Mouse (Mus musculus): ENCODE results near the gene Nxnl2.

The Nxnl2 gene

GRCm38 (mm10) chr13:51178932-51179331, 8.1 kb downstream of the Nxnl2 start:
- peak; percentile 26 for DNase-seq (ENCODE audit: low read depth, low spot score)

DNA sequence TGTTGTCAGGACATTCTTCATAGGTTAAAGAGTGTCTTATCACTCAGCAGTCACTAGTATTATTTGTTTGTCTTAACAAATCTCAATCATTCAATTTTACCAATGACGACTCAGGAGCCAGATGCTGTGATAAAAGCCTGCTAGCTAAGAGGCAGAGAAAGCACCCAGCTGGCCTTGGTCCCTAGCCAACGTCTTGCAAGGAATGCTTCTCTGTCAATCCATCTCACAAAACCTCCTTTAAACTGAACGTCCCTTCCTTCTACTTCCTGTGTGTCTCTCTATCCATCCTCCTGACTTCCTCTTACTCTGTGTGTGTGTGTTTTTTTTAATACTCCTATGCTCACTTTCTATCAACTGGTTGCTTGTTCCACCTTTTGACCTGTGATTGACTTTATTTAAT, 8.5 kb downstream of the Nxnl2 start:
- no peak for DNase-seq (ENCODE audit: low read depth, low spot score)

DNA sequence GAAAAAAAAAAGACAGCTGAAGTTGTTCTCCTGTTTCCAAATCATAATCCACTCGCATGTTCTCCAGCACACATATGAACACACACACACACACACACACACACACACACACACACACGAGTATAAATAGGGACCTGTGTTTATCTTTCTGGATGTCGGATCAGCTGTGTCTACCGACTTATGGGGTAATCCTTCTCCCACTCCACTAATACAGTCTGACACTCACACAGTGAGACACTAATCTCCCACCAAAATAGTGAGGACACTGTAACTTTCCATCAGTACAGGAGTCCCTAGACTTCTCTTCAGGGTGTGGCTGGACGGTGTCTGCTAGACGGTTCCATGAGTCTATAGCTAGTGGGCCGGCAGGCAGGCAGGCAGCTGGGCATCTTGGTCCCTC, 11.4 kb downstream of the Nxnl2 start:
- no peak for DNase-seq (ENCODE audit: low read depth, low spot score)

GRCm38 (mm10) chr13:51184896-51185295, 14.1 kb downstream of the Nxnl2 start:
- DNase-seq (ENCODE audit: low read depth, low spot score), result no peak

- no peak for DNase-seq (ENCODE audit: low read depth, low spot score)
Observed at GRCm38 (mm10) chr13:51190336-51190735, 19.5 kb downstream of the Nxnl2 start.

DNA sequence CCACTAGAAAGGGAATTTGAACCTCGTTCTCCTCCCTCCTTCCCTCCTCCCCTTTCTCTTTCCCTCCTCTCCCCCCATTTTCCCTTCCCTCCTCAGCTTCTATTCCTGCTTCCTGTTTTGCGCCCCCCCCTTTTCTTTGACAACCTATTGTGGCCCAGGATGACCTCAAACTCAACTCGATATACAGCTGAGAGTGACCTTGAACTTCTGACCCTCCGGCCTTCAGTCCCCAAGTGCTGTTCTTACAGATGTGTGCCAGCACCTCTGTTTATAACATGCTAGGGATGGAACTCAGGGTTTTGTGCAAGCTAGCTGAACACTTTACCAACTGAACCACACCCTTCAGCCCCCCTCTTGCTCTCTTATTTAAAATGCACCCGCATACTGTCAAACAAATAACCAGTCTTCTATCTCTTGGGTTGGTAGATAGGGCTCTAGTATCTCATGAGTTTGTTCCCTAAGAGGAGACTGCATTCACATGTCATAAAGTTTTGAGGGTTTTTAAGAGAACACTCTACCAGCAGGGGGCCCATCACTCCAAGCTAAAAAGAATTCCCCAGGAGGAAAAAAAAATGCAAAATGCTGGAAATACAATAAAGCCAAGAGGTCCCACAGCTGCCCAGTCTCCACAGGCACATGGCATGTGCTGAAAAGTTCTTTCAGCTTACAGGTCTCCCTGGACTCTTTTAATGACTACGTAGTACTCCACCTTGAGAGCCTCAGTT, 20.8 kb downstream of the Nxnl2 start:
- DNase-seq (ENCODE audit: low read depth, low spot score), result peak; percentile 25

DNA sequence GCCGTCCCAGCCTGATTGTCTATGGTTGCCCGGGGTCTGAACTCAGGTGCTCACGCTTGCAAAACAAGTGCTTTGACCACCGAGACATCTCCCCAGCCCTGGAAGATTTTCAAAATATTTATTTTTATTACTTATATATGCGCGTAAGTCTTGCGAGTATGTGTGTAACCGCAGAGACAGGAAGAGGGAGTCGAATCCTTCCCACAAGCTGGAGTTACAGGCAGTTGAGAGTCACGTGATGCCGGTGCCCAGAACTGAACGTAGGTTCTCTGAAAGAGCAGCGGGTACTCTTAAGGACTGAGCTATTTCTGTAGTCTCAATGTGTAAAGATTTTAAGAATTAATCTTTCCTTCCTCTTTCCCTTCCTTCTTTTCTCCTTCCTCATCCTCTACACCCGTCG, 23.1 kb downstream of the Nxnl2 start:
- DNase-seq (ENCODE audit: low read depth, low spot score), result no peak

GRCm38 (mm10) chr13:51197699-51198098, 26.9 kb downstream of the Nxnl2 start:
- no peak for DNase-seq (ENCODE audit: low read depth, low spot score)

DNA sequence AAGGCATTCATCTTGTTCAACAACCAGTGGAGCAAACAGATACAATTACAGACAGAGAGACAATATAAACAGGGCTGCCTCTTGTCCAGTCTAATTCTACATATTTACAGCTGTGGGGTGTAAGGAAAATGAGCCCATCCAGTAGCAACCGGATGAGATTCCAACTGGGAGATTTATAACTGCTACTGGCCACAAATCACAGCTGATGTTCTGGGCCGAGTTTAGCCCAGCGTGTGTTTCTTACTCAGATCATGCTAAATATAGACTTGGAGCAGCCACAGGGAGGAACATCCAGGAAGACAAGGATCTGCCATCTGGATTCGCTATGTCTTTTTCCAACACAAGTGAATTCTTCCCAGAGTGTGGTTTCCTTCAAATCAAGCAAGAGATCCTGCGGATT, 27.4 kb downstream of the Nxnl2 start:
- DNase-seq (ENCODE audit: low read depth, low spot score), result no peak

DNA sequence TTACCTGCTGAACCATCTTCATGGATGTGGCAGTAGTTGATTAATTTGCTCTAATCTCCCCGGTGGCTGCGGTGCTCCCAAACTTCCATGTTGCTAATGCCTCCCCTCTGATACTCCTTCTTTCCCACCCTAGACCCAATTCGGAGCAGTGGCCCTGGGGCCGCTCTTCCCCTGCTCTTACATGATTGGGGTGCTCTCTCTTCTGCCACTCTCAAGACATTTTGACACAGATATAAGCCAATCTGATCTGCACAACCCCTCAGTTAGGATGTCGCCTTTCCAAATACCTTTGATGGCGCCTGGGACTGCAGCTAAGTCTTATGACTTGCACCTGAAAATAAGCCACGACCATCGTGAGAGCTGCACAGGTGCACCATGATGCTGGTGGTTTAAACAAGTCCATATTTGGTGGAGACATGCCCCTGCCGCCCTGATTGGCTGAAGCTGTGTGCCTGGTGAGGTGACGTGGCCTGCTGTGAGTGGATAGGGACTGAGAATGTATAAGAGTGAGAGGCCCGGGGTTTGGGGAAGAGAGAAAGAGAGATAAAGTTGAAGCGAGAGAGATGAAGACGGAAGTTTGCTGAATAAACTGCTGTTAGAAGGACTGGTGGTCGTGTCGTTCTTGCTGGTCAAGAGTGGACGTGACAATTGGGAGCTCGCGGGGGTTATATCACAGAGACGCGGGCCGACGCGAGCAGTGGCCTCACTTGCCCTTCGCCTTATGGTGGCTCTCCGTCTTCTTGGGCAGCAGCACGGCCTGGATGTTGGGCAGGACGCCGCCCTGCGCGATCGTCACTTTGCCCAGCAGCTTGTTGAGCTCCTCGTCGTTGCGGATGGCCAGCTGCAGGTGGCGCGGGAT, 31.4 kb downstream of the Nxnl2 start:
- DNase-seq (ENCODE audit: low read depth, low spot score), result peak; percentile 39

DNA sequence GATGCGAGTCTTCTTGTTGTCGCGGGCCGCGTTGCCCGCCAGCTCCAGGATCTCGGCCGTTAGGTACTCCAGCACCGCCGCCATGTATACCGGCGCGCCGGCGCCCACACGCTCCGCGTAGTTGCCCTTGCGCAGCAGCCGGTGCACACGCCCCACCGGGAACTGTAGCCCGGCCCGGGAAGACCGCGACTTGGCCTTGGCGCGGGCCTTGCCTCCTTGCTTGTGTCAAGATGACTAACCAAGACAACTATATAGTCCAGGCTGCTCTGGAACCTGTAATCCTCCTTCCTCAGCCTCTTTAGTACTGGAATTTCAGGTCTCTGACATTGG, 32.0 kb downstream of the Nxnl2 start:
- DNase-seq (ENCODE audit: low read depth, low spot score), result peak; percentile 59

DNA sequence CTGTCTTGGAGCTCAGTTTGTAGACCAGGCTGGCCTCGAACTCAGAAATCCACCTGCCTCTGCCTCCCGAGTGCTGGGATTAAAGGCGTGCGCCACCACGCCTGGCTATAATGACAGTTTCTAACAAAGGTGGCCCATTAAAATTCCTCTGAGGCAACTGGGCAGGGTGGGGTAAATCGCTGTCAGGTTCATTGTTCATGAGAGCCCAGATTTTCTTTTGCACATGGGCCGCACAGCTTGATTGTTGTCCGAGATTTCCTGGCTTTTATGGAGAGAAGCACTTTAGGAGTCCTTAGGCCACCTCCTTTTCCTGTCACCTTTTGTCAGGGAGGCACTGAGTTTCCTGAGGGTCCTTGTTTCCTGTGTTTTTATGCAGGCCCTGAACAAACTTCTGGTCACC, 32.6 kb downstream of the Nxnl2 start:
- DNase-seq (ENCODE audit: low read depth, low spot score), result peak; percentile 95

DNA sequence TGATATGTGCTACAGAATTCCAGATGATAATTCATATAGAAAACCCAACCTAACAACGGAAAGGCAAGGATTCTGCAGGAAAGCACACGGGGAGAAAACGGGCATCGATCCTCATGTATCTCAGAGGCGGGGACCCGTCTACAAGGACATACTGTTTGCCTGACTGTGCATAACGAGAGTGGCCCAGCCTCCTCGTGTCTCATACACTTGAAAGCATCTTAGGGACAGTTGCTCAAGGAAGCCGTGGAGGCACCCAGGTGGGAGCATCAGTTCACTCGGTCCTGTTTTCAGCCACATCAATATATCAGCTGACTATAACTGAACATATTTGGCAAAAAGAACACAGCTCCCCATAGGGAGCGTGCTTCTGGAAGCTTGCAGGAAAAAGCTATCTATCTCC, 33.3 kb downstream of the Nxnl2 start:
- peak; percentile 30 for DNase-seq (ENCODE audit: low read depth, low spot score)

DNA sequence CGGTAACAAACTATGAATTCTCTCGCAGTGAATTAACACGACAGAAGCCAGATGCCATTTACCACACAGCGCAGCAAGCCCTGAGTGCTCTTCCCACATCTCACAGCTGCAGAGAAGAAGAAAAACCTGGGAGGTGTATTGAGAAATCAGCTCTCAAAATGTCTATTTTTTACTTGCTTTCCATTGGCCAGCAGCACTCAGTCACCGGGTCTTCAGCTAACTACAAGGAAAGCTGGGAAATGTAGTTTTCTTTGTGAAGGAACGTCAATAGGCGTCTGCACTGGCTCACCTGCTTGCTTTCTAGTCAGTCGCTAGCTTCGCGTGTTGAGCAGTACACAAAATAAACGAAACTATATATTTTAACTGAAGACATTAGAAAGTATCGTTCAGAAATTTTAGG, 37.1 kb downstream of the Nxnl2 start:
- DNase-seq (ENCODE audit: low read depth, low spot score), result no peak

GRCm38 (mm10) chr13:51208378-51209100, 37.7 kb downstream of the Nxnl2 start:
- no peak for DNase-seq (ENCODE audit: low read depth, low spot score)

- peak; percentile 38 for DNase-seq (ENCODE audit: low read depth, low spot score)
Observed at GRCm38 (mm10) chr13:51210639-51211038, 39.8 kb downstream of the Nxnl2 start.

DNA sequence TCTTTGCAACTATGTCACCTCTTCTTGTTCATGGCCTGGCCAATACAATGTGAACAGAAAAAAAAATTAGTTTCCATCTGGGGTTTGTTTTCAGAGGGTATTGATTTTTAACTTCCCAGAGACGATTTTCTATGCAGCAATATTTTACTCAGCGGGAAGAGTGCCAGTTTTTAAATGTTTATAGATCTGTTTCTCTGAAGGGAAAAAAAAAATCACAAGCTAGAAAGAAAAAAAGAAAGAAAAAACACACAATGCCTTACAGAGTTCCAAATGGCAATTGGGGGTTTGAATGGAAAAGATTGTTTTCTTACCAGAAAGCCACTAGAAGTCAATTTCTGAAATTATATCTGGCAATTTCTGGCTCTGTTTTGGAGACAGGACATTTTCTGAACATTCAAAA, 43.9 kb downstream of the Nxnl2 start:
- DNase-seq (ENCODE audit: low read depth, low spot score), result no peak

DNA sequence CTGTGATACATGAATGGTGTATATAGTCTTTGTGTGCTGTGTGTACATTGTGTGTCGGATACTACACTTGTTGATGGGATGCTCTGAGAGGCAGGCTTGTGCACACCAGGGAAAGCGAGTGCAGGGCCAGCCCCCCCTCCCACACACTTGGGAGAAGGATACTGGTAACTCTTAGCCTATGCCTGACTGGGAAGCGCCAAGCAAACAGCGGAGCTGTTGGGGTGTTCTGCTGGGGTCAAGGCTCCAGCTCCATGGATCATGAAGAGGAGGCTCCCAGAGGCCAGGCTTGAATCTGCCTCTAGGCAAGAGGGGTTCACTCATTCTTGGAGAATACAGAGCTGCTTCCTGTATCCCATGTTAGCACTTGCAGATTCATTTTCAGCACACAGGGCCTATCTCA, 50.1 kb downstream of the Nxnl2 start:
- no peak for DNase-seq (ENCODE audit: low read depth, low spot score)

DNA sequence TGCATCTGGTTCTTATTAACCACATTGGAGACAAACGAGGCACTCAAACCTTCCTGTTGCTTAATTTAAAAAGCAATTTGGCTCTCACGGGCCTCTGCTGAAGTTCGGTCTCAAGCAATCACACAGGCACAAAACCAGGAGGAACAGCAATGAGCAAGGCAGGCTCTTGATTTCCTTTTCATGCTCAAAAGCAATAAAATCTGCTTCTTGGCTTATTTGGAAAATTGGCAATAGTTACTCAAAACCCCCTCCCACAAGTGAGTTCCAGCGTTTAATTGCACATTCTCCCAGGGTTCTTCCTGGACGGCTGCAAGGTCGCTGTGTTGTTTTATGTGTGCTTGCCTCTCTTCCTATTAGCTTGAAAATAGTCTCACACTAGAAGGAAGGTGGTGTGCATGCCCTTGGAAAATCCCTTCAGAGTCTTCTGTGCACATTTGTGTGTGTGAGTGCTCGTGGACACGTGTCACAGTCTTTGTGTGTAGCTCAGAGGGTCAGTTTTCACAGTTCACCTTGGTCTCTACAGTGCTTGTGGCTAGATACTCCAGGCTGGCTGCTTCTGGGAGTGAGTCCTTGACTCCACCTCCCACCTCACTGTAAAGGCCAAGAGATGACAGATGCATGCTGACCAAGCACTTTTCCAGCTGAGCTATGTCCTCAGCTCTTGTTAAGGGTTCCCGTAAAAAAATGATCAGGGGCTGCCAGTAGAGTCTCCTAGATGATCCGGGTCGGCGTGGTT, 50.8 kb downstream of the Nxnl2 start:
- no peak for DNase-seq (ENCODE audit: low read depth, low spot score)

Measured in ZHBTc4 (cell line).